Mouse (Mus musculus): ENCODE measurements at regions not wholly inside any gene's neighbourhood (a gene's known extent, or its start where the extent isn't known, plus 50 kb on each side); places are given as distances from the start of the nearest gene placed in this dataset.

DNA sequence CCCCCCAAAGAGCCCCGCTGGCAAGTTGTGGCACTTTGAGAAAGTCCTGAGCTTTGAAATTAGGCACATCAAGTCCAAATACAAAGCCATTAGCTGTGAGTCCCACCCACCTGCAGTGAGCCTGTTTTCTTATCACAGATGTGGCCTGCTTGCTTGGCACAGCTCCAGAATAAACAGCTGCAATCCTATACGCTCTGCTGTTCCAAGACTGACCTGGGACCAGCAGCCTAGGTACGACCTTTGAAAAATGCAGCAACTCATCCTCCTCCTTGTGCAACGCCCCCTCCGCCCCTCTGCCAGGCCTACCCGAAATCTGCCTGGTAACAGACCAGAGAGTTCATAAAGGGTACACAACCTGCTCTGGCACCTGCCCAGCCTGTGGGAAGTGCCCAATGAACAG is 115.8 kb upstream of the Usp24 start:
- Histone ChIP-seq H3K4me3 (ENCODE audit: insufficient read depth, low read depth, low read length) (no peak overlapping the region), H3K27ac (replicated peaks; ENCODE audit: low read depth, low read length) (peak overlapping the region; percentile 30; the same call in 1 of the 2 replicates), H3K4me1 (ENCODE audit: control insufficient read depth, insufficient read depth, insufficient read length, low read length) (peaks cover 8% of the 10 kb centered on the region; the same call in 1 of the 2 replicates)

DNA sequence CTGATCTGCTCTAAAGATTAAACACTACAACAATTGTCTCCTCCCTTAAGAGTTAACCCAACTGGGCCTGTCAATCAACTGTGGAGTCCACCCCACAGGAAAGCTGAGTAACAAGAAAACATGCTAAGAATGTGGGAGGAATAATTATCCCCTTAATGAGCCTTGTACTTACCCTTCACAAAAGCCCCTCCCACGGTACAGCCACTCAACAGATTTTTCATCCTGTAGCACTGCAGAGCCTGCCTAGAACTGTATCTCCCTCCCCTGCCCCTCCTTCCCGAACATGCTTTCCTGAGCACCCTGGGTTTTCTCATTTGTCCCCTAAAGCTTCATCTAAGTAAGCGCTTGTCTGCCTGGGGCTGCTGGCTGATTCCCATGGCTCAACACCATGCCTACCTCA is 113.5 kb upstream of the Usp24 start:
- no peak overlapping the region for H3K4me3 ChIP-seq (ENCODE audit: insufficient read depth, low read depth, low read length)
- peaks cover 6% of the 10 kb centered on the region; the same call in 1 of the 2 replicates for H3K4me1 ChIP-seq (ENCODE audit: control insufficient read depth, insufficient read depth, insufficient read length, low read length)
- no peak overlapping the region for H3K27ac ChIP-seq (replicated peaks; ENCODE audit: low read depth, low read length)

DNA sequence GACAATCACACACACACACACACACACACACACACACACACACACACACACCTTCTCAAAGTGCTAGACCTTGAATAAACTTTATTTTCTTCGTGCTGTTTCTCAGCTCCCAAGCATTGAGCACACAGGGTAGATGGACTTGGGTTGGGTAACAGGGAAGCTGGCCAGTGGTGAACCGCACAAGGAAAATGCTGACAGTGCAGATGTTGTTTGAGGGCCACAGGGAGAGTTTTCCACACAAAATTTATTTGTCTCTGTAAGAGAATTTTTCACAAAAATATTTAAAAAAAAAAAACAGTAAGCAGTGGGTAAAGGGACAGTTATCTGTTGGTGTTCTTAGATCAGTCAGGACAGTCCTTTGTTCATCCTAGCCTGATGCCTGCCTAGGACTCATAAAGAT is 110.8 kb upstream of the Usp24 start:
- Histone ChIP-seq H3K27ac (replicated peaks; ENCODE audit: low read depth, low read length) (no peak overlapping the region), H3K4me3 (ENCODE audit: insufficient read depth, low read depth, low read length) (no peak overlapping the region), H3K4me1 (ENCODE audit: control insufficient read depth, insufficient read depth, insufficient read length, low read length) (peaks cover 2% of the 10 kb centered on the region; the same call in 1 of the 2 replicates)

DNA sequence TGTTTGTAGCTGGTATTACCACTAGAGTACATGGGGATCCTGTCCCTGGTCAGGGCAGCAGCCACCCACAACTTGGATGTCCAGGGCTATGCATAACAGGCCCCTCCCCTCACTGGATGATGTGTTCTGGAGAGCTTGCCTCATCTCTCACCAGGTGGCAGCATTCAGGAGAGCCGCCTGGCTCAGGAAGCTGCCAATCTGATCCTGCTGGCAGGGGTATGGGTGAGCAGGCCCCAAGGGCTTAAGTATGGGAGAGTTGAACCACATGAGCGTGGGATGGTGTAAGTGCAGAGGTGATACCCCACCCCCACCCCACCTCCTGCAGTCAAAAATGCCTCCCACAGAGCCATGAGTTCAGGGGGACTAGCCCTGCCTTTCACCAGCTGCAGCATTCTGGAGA is 110.0 kb upstream of the Usp24 start:
- H3K4me1 ChIP-seq (ENCODE audit: control insufficient read depth, insufficient read depth, insufficient read length, low read length), result no peaks in the 10 kb centered on the region
- no peak overlapping the region for H3K4me3 ChIP-seq (ENCODE audit: insufficient read depth, low read depth, low read length)

DNA sequence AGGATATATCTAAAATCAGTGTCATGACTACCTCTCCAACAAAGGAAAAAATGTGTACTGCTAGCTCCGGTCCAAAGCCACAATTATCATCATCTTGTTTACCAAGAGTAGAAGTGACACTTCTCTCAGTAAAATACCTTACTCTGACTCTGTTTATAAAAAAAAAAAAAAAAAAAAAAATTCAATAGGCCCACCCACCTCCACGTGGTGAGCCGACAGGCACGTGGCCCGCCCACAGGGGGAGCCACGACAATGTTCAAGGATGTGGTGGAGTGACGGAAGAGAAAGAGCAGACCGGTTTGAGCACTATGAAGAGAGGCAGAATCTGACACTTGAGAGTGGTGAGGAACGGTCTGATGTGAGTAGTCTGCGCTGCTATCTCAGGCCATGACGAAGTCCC is 106.5 kb upstream of the Usp24 start:
- Histone ChIP-seq H3K4me3 (ENCODE audit: insufficient read depth, low read depth, low read length) (no peak overlapping the region), H3K27ac (replicated peaks; ENCODE audit: low read depth, low read length) (no peak overlapping the region), H3K4me1 (ENCODE audit: control insufficient read depth, insufficient read depth, insufficient read length, low read length) (no peaks in the 10 kb centered on the region)

More for the DNA sequence above, 110.0 kb upstream of the Usp24 start:
- no peak overlapping the region for H3K27ac ChIP-seq (replicated peaks; ENCODE audit: low read depth, low read length)

DNA sequence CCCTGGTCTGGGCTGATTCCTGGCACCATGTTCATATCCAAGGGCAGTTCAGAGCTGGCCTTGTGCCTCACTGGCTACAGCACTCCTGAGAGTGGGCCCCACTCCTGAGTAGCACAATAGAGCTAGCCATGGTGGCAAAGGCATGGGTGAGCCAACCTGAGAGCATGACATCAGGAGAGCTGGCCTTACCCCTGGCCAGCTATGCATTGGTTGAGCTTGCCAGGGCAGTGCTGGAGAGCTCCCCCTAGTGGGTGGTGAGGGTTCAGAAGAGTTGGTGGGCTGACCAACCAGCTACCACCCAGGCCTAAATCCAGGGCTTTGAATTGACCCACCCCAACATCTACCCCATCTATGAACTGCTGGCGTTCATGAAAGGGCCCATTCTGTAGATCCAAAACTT is 106.0 kb upstream of the Usp24 start:
- Histone ChIP-seq H3K27ac (replicated peaks; ENCODE audit: low read depth, low read length) (no peak overlapping the region), H3K4me3 (ENCODE audit: insufficient read depth, low read depth, low read length) (no peak overlapping the region)

DNA sequence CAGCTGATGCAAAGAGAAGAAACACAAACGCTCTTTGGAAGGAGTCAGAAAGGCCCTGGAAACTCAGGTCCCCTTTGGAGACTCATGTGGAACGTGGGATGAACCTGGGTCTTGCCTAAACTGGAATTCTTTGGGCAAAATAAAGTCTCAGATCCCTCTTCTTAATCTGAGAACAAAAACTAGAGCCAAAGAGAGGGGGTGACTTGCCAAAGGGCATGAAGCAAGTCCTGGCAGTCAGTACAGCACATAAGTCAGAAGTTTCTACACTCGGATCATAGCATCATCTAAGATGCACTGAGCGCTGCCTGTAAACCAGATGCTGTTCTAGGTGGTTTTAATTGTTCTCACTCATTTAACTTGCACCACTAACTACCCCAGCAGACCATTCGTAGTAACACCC is 101.8 kb upstream of the Usp24 start:
- Histone ChIP-seq H3K27ac (replicated peaks; ENCODE audit: low read depth, low read length) (no peak overlapping the region), H3K4me1 (ENCODE audit: control insufficient read depth, insufficient read depth, insufficient read length, low read length) (no peaks in the 10 kb centered on the region), H3K4me3 (ENCODE audit: insufficient read depth, low read depth, low read length) (no peak overlapping the region)

More for the DNA sequence above, 106.0 kb upstream of the Usp24 start:
- no peaks in the 10 kb centered on the region for H3K4me1 ChIP-seq (ENCODE audit: control insufficient read depth, insufficient read depth, insufficient read length, low read length)

DNA sequence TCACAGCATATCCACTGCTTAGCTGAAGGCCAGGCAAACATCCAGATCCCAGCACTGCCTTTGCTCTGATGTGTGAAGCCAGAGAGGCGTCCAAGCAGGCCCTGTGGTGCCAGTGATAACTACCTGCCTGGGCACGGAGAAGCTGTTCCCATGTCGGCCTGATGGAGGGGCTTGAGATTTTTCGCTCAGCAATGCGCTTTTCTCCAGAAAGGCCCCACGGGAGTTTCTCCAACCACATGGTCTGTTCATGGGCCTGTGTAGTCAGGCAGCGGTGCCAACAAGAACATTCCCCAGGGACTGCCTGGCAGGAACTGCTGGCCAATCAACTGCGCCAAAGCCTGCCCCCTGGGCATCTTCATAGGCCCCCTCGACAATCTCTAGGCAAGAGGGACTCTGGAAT is 95.4 kb upstream of the Usp24 start:
- Histone ChIP-seq H3K4me1 (ENCODE audit: control insufficient read depth, insufficient read depth, insufficient read length, low read length) (peaks cover 4% of the 10 kb centered on the region), H3K4me3 (ENCODE audit: insufficient read depth, low read depth, low read length) (no peak overlapping the region), H3K27ac (replicated peaks; ENCODE audit: low read depth, low read length) (no peak overlapping the region)

DNA sequence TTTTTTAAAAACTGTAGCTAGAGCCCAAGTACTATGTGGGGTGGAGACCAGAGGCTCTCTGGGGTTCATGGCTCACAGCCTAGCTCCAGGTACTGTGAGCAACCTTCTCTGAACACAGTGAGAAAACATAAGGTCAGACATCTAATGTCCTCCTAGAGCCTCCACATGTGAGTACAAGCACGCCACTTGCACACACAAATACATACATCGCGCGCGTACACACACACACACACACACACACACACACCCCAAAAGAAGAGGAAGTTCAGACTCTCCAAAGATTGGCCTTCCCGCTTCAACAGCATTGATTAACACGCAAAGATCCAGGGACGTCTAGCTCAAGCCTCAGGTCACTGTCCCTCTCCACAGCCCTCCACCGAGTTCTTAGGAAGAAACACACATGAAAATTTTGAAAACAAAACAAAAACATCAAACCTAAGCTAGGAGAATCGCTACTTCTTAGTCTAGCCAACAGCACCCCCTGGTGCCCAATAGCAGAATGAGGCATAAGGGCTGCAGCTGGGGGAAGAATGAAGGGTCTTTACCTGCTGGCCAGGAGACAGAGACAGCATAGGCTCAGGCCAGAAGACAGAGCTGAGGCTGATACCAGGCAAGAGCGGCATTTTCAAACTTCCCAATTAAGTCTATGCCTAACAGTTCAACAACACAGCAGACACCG is 90.7 kb upstream of the Usp24 start:
- H3K27ac ChIP-seq (replicated peaks; ENCODE audit: low read depth, low read length), result no peak overlapping the region
- H3K4me3 ChIP-seq (ENCODE audit: insufficient read depth, low read depth, low read length), result no peak overlapping the region
- H3K4me1 ChIP-seq (ENCODE audit: control insufficient read depth, insufficient read depth, insufficient read length, low read length), result no peaks in the 10 kb centered on the region; the same call in 1 of the 2 replicates

DNA sequence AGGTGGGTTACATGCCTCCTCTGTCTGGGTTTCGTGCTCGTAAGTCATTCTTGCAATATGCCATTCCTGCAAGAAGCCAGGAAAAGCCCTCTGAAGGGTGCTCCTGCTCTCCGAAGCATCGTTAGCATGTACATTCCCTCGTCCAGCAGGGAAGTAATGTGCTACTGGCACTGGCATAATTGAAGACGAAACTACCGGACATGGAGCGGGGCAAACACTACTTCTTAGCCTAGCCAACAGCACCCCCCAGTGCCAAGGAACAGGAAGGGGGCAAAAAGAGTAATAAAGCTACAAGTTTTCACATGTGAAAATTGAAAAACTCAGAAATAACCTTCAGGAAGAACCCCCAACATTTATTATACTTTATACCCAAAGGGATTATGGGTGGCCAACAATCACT is 88.6 kb upstream of the Usp24 start:
- H3K4me3 ChIP-seq (ENCODE audit: insufficient read depth, low read depth, low read length), result no peak overlapping the region
- no peak overlapping the region for H3K27ac ChIP-seq (replicated peaks; ENCODE audit: low read depth, low read length)
- H3K4me1 ChIP-seq (ENCODE audit: control insufficient read depth, insufficient read depth, insufficient read length, low read length), result no peaks in the 10 kb centered on the region

DNA sequence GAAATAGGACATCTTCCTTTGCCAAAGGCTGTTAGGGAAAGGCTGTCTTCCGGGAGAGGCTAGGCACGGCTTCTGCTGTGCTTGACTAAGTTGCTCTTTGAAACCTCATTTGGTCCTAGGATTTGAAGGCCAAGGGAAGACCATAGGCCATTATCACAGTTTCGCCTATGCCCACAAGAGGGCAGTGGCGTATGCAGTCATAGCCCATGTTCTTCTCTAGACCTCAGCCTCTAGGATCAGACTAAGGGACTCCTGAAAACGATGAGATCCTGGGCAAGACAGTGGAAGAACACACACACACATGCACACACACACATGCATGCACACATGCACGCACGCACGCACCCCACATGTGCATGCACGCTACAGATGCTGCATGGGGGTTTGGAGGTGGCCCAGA is 87.5 kb upstream of the Usp24 start:
- Histone ChIP-seq H3K4me3 (ENCODE audit: insufficient read depth, low read depth, low read length) (no peak overlapping the region), H3K27ac (replicated peaks; ENCODE audit: low read depth, low read length) (no peak overlapping the region), H3K4me1 (ENCODE audit: control insufficient read depth, insufficient read depth, insufficient read length, low read length) (no peaks in the 10 kb centered on the region)

DNA sequence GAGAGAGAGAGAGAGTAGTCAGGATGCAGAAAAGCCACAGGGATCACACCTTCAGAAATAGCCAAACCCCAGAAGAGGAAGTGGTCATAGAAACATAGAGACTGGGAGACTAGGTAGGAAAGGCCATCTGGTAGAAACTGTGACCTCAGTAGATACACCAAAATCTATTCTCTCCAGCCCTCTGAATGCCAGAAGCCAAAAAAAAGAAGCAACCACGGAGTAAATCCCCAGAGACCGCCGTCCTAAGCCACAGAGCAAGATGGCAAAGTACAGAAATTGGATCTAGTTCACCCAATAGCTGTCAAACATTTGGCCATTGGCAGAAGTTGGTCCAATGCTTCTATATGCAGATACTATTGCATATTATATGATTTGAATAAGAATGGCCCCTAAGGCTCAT is 86.5 kb upstream of the Usp24 start:
- no peak overlapping the region for H3K4me3 ChIP-seq (ENCODE audit: insufficient read depth, low read depth, low read length)
- H3K27ac ChIP-seq (replicated peaks; ENCODE audit: low read depth, low read length), result no peak overlapping the region
- H3K4me1 ChIP-seq (ENCODE audit: control insufficient read depth, insufficient read depth, insufficient read length, low read length), result no peaks in the 10 kb centered on the region

DNA sequence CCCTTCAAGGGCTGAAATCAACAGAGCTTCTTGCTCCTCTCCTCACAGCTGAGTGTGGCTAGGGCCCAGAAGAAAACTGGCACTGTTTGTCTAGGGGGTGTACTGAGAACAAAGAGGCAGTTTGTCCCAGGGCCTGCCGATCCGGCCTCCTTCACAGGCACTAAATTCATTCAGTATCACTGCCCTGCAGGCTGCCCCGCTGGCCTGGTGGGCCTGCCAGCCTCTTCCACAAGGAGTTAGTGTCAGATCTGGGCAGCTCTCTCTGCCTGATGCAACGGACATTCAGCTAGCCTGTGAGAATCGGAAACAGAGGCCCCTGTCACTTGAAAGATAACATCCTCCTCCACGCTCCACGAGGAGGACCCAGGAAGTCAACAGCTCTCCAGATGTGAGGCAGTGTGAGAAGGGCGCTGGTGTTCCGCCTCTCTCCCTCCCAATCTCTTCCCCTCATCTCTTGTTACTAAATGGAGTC is 83.5 kb upstream of the Usp24 start:
- Histone ChIP-seq H3K4me3 (ENCODE audit: insufficient read depth, low read depth, low read length) (no peak overlapping the region), H3K4me1 (ENCODE audit: control insufficient read depth, insufficient read depth, insufficient read length, low read length) (no peaks in the 10 kb centered on the region), H3K27ac (replicated peaks; ENCODE audit: low read depth, low read length) (no peak overlapping the region)

DNA sequence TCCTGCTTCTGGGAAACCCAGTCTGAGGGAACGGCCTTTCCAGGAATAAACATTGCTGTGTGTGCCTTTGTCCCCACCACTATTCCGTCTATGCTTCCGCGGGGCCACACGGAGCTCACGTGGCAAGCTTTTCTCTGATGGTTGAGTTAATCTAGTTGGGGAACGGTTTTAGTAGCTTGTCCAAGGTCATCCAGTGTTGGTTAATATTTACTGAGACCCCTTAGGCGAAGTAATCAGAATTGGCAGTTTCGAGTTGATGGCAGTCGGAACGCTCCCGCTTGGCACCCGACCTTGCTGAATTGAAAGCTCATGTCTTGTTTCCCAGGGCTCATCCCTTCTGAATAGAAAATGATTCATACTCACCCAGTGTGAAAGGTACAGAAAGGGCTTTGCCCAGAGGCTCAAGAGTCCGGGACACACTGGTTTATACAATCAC is 71.6 kb upstream of the Usp24 start:
- H3K4me3 ChIP-seq (ENCODE audit: insufficient read depth, low read depth, low read length), result no peak overlapping the region

DNA sequence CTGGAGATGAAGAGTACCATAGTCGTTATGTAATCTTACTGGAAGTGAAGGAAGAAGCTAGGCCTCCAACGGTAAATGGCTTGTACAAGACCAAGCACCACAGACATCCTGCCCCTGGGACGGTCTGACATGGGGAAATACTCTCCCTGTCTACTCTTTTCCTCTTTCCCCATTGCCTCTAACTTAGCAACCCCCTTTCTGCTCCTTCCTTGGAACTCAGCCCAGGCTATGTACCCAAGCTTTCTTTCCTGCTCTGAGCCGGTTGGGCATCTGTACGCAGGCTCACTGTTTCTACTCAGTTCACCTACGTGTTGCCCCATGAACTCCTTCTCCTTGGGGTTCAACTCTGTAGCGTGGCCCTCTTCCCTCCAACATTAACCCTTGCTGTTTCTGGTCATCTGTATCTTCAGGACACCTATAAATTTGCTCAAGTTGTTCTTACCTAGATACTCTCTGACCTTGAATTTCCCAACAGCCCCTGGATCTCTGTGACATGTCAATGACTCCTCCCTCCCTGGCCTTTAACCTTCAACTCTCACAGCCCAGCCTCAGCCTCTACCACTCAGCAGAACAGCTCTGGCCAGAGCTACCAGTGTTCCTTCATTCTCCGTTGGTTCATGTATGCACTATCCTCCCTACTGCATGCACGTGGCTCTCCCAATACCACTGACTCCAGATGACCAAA is 71.0 kb upstream of the Usp24 start:
- no peak overlapping the region for H3K4me3 ChIP-seq (ENCODE audit: insufficient read depth, low read depth, low read length)
- no peaks in the 10 kb centered on the region for H3K4me1 ChIP-seq (ENCODE audit: control insufficient read depth, insufficient read depth, insufficient read length, low read length)
- H3K27ac ChIP-seq (replicated peaks; ENCODE audit: low read depth, low read length), result no peak overlapping the region

More for the DNA sequence above, 71.6 kb upstream of the Usp24 start:
- Histone ChIP-seq H3K4me1 (ENCODE audit: control insufficient read depth, insufficient read depth, insufficient read length, low read length) (no peaks in the 10 kb centered on the region), H3K27ac (replicated peaks; ENCODE audit: low read depth, low read length) (no peak overlapping the region)

DNA sequence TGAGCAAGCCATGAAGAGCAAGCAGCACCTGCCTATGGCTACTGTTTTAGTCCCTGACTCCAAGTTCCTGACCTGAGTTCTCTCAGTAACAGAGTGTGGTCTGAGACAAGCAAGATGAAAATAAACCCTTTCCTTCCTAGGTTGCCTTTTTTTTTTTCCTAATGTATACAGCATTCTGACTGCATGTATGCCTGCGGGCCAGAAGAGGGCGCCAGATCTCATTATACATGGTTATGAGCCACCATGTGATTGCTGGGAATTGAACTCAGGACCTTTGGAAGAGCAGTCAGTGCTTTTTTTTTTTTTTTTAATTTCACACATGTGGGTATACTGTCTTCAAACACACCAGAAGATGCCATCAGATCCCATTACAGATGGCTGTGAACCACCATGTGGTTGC is 69.3 kb upstream of the Usp24 start:
- no peak overlapping the region for H3K4me3 ChIP-seq (ENCODE audit: insufficient read depth, low read depth, low read length)

More for the DNA sequence above, 69.3 kb upstream of the Usp24 start:
- Histone ChIP-seq H3K27ac (replicated peaks; ENCODE audit: low read depth, low read length) (no peak overlapping the region), H3K4me1 (ENCODE audit: control insufficient read depth, insufficient read depth, insufficient read length, low read length) (no peaks in the 10 kb centered on the region)
